Mouse (Mus musculus) right cerebral cortex, postnatal 36 days (tissue): ENCODE data around the gene Higd1a.
A peak's percentile ranks its signal among the peaks of the same experiment; 100 is the strongest.

Experiments used
- DNase-seq, 2 experiments: peaks; one replicate each; pipeline ENCODE4 v3.0.0; 2022; ENCODE audit warnings: low spot score in 2 of 2, mixed read lengths in 1 of 2

Gene Higd1a

DNA sequence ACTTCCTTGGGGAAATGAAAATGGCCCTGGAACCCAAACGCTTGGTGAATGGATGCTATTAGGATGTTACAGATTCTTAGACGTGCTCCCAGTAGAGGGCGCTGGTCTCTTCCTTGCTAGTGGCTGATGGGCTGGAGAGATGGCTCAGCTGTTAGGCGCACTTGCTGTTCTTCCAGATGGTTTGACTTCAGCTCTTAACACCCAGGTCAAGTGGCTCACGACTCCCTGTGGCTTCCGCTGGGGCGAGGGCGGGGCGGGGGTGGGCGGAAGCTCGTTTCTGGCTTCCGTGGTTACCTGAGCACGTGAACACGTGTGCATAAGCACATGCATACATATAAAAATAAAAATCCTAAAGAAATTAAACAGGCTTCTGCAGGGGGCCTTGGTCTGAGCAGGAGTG is 22.7 kb upstream of the Higd1a start:
- peak; percentile 51 to 53 for DNase-seq

DNA sequence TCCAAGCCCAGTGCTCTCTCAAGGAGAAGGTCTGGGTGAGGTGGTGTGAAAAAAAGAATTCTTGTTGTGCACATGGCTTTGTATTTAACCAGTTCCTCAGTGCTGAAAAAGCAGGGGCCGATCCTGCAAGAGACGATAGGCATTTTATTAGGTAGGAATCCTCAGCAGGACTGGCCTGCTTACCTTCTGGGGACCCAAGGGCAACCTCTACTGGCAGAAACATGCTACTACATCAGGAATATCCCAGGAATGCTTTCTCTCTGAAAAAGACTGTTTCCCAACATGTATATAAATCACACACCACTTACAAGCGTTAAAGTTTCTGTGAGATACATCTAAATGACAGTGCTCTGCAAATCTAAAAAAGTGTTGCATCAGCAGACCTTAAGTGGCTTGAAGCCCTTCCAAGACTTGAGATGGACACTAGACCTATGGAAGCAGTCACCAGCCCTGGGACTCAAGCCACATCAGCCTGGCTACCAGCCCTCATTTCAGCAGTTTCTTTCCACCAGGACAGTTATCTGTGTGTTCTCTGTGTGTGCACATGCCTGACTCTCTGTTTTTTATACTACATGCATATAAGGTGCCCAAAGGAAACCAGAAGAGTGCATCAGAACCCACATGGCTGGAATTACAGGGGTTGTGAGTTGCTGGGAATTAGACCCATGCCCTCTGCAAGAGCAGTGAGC is 19.0 kb upstream of the Higd1a start:
- peak; percentile 16 to 36 for DNase-seq

DNA sequence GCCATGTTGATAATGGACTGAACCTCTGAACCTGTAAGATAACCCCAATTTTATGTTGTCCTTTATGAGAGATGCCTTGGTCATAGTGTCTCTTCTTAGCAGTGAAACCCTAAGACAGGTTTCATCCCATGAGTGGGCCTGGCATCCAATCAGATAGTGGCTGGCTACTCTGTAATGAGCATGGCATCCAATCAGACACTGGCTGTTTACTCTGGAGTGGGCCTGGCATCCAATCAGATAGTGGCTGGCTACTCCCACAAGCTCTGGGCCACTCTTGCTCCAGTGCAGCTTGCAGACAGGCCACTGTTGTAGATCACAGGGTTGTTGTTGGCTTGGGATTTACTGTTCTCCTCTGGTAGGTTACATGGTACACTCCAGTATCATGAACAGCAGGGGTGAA is 15.4 kb upstream of the Higd1a start:
- DNase-seq = no peak

DNA sequence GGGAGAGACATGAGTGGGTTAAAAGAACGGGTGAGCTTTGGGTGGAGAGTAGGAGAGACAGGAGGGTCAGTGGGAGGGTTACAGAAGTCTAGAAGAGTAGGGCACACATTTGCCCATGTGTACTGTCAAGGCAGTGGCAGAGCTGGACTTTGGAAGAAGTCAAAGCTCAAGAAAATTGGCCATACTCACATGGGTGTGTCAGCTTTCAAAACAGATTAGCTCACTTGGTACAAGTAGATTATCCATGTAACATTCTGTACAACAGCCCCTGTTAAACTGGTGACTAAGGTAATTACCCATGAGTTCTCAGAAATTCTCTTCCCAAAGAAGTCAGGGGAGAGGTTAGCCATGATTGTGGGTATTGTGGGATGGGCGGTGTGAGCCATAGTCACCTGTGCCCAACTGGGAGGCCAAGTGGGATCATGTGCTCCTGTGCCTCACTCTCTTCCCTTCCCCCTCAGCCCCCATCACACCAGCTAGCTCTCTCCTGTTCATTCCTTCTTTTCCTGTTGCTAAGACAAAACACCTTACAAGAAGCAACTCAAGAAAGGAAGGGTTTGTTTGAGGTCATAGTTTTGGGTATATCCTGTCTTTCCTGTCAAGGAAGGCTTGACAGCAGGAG is 14.0 kb upstream of the Higd1a start:
- DNase-seq = no peak

DNA sequence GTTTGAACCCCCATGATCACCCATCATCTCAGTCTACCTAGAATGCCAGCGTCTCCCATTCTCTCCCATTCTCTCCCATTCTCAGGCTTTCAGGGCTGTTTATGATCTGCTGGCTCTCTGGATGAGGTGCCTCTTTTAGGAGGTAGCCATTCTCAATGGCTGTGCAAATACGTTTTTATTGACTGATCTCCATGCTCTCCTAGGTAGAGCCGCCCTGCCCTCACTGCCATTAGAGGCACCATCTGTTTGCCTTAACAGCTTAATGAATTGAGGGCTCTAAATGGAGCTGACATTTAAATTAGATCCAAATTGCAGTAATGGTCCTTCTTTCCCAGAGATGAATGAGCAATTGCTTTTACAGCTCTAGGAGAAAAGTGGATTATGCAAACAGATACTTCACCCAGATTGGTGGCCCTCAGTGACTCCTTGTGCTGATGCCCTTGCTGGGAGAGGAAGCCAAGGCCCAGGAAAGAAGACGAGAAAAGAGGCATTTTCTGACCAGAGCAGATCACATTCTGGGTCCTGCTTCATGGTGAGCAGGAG is 11.9 kb upstream of the Higd1a start:
- no peak for DNase-seq

DNA sequence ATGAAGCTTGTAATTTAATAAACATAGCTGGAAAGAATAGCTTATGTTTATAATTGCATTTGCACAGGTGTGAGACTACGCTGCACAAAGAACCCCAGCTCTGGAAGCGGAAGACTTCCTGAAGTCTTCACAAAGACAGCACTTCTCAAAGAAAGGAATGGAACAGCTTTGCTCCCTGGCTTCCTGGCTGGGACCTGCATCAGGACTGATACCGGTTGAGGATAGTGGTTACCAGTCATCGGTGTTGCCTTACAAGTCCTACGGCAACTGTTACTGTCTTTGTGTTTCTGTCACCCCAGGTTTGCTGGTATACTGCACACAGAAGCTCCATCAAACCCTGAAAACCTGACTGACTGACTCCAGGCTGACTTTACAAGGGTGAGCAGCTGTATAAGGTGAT is 11.3 kb upstream of the Higd1a start:
- no peak for DNase-seq

DNA sequence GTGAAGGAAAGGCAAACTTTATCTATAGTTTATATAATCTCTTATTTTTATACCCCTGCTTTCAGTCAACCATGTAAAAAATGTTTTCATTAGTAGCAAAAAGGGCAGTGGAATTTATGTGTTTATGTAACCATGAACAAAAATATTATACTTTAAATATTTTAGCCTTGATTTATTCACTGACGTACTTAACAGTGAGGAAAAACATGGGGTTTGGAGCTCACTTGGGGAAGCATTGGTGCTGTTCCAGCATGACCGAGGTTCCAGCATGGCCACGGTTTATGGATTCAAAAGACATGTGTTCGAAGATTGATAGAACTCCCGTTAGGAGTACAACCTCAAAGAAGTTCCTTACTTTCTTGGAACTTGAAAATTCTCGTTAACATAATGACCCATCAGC is 10.1 kb upstream of the Higd1a start:
- no peak for DNase-seq

DNA sequence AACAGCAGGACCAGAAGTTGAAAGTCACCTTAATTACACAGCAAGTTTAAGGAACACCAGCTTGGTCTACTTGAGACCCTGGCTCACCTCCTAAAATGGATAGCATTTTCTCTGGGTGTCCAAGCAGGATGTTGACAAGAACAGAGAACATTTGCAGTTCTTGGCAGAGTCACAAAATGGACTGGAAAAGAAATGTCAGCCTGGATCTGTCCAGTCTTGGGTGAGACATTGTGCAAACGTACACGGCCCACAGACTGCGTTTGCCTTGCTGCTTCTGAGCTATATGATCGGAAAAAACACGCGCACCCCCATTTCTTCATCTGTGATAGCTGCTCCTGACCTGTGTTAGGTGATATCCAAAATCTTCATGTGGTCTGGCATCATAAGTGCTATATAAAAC is 9.5 kb upstream of the Higd1a start:
- no peak for DNase-seq

DNA sequence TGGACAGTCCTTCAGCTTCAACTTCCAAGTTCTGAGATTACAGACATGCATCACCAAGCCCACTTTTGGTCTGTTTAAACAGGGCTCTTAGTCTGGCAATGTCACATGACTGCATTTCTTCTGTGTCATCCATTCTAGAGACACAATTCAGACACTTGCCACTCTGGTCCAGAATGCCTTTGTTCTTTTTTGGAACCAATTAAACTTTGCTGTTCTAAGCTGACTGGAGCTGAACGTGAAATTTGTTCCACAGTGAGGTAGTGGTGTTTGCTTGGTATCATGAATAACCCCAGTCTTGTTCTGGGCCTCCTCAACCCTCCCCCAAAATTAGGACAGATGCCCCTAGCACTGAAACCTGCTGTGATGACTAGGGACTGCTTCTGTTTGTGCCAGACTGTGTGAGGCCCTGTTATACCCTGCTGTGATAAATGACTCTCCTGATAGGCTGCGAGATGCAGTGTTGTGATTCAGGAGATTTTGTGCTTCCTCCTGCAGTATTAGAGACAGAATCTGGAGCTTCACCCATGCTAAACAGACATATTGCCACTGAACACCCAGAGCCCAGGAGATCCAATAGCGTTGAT is 7.4 kb upstream of the Higd1a start:
- no peak for DNase-seq

DNA sequence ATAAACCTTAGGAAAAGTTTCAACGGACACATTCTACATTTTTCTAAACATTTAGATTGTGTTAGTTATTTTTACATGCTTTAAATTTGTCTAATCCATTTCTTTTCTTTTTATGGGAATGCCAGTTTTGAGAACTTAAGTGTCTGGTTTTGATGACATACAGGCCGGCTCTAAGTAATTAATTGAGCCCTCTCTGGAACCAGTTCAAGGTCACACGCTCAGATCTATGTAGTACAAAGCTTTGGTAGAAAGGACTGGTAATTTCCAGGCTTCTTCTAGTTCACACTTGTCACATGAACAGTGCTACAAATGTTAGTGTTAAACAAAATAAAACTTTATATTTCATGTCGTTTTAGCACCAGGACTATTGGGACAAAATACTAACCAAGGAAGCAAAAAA is 6.7 kb upstream of the Higd1a start:
- DNase-seq = no peak

DNA sequence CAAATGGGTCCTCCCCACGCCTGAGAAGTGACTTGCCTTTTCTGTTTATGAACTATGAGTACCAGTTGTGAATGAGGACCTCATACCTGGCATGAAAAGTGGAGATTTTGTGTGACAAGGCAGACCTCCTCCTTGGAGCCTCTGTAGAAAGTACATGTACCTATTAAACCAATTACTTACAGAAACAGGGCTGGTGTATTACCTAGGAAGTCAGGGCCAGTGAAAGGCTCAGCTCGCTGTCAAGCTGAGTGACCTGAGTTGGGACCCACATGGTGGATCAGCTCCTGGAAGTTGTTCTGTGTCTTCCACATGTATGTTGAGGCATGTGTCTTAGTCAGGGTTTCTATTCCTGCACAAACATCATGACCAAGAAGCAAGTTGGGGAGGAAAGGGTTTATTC is 2.8 kb upstream of the Higd1a start:
- no peak for DNase-seq

DNA sequence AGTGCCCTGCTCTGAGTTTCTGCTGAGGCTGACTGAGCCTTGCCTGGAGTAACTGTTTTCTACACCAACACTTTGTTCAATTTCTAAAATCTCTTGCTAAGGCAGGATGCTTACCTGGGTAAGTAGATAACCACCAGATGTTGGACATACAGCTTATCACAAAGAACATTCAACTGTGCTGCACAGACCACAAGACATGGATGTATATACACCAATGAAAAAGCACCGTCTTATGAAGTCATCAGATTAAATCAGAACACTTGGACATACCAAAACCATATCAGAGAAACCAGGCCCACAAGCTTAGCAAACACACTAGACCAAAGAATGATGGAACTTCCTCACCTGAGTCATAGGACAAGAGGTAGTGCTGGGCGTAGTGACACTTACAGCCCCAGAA is 1.2 kb upstream of the Higd1a start:
- no peak for DNase-seq

DNA sequence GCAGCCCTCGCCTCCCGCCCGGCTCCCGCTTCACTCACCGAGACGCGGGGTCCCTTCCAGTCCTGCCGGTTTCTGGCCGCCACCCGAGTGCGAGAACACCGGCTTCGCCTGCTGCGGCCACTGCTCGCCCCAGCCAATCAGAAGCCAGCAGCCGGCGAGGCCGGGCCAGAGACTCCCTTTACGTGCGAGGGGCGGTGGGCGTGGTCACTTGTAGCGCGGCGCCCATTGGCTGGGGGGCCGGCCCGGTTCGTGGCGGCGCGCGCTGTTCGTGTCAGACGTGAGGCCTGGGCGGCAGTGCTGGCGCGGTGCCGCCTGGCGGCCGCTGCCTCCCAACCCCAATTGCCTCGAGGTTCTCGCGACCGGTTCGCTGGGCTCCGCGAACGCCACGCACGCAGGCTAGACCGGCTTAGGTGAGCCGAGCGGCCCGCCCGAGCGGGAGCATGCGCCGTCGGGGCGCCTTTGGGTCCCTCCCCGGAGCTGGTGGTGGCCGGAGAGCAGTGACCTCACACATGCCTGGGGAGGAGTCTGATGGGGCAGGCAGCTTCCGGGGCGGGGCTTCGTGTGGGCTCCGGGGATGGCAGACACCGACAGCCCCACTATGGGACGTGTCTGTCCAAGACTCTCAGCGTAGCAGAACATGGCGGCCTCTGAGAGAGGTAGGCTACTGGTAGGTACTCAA is 549 bp downstream of the Higd1a start:
- DNase-seq = peak; percentile 95 to 97

DNA sequence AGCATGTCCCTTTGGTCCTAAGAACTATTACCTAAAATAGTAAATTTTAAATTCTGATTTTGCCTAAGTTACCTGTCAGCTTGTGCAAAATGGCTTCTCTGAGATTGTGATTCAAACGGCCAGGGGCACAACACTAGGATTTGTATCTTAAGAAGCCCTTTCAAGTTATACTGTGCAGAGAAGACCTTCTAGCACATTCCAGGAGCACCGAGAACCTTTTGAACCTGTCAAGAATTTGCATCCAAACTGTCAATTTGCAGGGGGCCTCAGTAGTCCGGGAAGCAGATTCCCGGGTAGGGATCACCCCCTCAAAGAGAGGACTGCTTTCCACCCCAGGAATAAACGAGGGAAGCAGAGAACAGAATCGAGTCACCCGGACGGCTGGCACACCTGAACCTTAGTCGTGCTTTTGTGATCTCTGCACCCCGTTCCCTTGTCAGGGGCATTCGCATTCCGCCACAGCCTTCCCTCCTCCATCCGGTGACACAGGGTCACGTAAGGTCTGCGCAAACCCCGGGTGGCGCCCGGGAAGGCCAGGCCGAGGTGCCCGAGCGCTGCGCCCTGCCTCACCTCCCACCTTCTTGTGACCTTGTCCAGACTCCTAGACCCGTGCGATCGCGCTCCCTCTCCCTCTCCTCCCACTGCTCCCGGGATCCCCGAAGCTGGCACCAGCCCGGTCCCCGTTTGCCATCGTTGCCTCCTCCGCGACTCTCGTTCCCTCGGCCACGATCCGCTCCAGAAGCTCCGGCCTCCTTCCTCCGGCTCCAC is 1.3 kb downstream of the Higd1a start:
- no peak for DNase-seq

DNA sequence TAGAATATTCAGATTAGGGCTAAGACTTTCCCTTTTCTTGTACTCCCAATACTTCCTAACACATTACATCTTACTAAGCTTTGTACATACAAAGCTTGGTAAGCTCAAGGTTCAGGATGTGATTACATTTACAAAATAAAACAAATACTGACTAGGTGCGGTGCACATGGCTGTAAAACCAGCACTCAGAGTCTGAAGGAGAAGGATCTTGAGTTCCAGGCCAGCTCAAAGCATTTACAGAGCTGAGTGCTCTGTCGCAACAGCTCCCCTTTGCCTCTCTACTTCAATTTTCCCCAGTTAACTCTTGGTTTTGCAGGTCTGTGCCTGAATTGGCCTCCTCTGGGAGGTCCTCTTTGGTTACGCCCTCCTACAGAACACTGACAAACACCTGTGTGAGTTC is 3.9 kb downstream of the Higd1a start:
- DNase-seq = no peak

DNA sequence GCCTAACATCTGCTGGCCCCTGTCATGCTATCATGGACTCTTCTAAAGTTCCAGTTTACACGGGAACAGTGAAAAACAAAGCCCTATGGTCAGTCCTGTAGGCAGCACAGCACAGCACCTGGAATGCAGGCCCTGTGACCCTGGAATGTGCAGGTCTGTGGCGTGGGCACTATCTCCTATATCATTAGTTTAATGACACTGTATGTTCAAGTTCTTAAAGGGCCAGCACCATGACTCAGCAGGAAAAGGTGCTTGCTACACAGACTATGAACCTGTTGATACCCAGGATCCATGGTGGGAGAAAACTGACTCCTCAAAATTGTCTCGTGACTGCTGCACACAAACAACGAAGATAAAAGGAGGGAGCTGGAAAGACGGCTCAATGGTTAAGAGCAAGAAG is 10.3 kb downstream of the Higd1a start:
- no peak for DNase-seq

DNA sequence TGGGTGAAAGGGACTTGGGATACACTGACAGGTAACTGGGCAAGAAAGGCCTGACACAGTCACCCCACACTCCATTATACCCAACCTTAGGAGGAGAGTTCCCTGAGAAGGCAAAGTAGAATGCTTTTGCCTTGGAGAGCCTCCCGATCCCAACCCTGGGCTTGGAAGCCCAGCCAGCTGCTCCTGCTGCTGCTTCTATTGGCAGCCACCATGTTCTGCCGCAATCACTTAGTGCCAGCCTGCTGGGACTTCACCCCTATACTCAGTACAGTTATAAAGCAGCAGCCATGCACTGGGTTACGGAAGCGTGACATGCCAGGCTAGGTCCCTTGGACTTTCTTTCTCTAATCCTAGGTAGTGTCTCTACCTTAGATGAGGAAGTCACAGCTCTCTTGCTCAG is 11.0 kb downstream of the Higd1a start:
- DNase-seq = no peak

DNA sequence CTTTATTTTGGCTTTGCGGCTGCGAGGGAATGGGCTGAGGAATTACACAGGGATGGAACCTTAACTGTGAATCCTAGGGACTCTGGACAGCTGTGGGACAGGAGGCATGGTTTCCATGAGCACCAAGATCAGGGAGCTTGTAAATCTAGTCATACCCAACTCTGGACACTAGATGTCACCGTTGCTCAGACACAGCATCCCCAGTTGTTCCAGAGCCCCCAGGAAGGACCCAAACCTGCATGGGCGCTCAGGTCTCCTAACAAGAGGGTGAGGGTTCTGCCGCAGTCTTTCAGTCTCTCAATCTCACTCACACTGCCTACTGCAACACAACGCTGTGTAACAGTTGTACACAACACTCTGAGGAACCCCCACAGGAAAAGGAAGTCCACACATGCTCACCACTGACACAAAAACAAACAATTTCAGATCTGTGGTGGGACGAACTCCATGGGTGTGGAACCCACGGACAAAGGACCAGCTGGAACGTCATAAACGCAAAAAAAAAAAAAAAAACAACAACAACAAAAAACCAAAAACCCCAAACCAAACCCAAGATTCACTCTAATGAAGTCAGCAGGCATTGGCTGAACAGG is 11.5 kb downstream of the Higd1a start:
- DNase-seq = no peak

DNA sequence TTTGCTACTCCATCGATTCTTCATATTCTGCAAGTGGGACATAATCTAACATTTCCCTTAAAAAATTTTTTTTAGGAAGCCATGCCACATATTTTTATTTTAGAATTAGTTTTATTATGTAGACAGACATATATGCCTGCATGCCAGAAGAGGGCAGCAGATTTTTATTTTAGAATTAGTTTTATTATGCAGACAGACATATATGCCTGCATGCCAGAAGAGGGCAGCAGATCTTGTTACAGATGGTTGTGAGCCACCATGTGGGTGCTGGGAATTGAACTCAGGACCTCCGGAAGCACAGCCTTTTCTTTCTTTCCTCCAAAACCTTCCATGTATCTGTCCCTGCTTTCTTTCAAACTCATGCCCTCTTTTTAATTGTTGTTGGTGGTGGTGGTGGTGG is 15.2 kb downstream of the Higd1a start:
- DNase-seq = no peak

DNA sequence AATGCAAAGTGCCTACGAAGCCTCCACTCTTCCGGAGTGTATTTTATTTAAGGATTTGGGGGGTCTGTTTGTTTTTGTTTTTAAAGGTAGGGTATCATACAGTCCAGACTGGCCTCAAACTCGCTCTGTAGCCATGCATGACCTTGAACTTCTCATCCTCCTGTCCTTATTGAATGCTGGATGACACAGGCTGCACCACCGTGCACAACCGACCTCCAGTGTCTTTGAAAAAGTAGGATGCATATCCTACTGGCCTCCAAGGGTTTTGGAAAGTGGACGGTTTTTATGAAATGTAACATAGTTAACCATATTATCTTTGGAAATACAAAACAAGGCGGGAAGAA is 18.6 kb downstream of the Higd1a start:
- no peak for DNase-seq

DNA sequence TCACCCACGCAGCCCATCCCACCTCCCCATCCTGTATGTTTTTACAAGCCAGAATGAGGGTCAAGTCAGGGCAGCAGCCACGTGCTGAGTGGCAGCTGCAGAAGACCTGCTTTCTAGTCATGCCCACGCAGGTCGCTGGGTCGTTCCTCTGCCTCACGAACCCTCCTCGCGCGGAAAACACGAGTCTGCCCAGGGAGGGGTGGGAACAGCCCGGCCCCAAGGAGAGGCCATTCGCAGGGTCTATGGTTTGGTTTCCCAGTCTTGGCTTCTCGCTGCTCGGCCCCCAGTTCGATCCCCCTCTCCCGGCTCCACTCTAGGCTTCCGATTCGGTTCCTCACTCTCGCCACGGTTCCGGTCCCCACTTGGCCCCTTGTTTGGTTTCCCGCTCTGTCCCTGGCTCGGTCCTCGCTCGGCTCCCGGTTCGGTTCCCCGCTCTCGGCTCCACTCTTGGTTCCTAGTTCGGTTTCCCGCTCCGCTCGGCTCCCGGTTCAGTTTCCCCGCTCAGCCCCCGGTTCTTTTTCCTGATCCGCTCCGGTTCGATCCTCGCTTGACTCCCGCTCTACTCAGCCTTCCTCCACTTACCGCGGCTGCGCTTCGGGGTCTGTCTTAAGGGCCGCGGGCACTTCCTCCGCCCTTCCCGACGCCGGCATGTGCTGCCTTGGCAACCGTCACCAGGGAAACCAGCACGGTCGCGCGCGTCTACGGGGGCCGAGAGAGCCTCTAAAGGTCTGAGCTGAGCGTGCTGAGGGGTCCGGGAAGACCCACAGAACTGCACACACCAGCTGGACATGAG is 19.1 kb downstream of the Higd1a start, which contains the start of gene Ccdc13:
Gene Ccdc13, minus strand, starts transcription at position 633 of the 793 bp plus-strand sequence.
- DNase-seq = peak; percentile 81 to 88
